Mouse (Mus musculus) right cerebral cortex, adult 2 months (tissue): ENCODE results near the gene Slc32a1.
A peak's percentile ranks its signal among the peaks of the same experiment; 100 is the strongest.

Experiments used
- DNase-seq, 2 experiments: peaks; one replicate each; pipeline ENCODE4 v3.0.0; 2021 to 2022; ENCODE audit warnings: low spot score in 2 of 2

The Slc32a1 gene

DNA sequence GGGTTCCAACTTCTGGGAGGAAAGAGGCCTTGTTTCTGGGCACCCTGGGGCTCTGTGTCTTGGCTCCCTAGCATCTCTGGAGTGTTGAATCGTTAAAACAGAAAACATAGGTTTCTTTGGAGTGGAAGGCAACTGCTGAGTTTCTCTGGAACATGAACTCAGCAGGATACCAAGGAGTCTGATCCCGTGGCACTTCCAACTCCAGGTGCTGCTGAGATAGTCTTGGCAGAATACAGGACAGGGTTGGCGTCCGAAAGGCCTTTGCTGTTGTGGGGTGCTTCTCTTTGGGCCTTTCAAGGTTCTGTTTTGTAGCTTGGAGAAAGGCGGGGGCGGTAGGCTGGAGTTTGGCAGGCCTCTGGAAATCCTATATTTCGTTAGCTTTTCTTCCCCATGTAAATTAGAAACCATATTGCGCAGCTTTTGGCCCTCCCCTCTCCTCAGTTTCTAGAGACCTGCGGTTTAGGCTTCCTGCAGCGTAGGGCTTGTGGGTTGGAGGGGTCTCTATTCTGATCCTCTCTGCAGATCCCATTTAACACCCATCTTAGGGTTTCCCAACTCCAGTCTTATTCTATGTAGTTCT lies 2.2 kb downstream of the Slc32a1 start:
- peak in 1 of 2 experiments; percentile 40 for DNase-seq

- DNase-seq, result peak; percentile 50 to 75
These were observed 3.2 kb downstream of the Slc32a1 start for GRCm38 (mm10) chr2:158613541-158614417.

GRCm38 (mm10) chr2:158614418-158614955 lies 3.9 kb downstream of the Slc32a1 start:
- DNase-seq, result no peak

GRCm38 (mm10) chr2:158615161-158615680 lies 4.7 kb downstream of the Slc32a1 start:
- DNase-seq, result no peak

- DNase-seq, result no peak
These were observed 5.1 kb downstream of the Slc32a1 start for GRCm38 (mm10) chr2:158615702-158616101.

- peak in 1 of 2 experiments; percentile 37 for DNase-seq
These were observed 5.7 kb downstream of the Slc32a1 start for GRCm38 (mm10) chr2:158616296-158616695.

DNA sequence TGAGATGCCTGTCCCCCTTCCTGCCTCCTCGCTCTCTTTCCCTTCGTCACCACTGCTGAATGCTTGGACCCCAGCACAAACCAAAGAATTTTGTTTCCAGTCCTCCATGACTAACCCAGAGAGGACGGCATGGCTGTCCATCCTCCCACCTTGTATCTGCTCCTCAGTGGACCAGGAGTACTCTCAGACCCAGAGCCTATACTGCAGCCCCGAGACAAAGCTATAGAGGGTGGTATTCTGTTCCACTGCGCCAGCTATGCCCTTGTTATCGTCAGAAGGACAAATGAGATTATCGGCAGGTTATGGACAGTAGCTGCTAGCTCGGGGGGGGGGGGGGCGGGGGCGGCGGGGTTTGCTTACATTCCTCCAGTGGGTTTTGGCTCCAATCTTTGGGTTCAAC lies 6.2 kb downstream of the Slc32a1 start:
- DNase-seq, result no peak

DNA sequence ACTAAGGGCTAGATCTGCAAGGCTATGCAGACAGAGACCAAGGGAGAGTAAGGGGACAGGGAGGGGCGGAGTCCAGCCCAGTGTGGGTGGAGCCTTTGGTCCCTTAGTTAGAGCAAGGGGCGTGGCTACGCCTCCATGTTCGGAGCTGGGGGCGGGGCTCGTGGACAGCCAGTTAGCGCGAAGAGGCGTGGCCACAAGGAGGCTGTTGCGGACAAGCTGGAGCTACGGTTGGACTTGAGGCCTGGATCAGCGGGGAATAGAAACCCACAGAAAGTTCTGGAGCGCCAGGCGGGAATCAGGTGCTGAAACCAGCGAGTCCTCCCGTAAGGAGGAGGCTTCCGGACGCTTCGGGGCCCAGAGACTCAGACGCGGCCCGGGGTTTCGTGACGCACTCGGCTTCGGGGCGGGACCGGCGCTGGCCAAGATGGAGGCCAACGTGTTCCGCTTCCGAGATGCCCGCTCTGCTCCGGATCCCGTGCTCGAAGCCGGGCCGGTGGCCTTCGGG lies 14.2 kb downstream of the Slc32a1 start, which contains the start of gene Actr5:
Actr5 (plus strand) TSS at position 171 of the 505 bp plus-strand sequence.
- DNase-seq, result peak; percentile 85 to 95

- DNase-seq, result no peak
These were observed 14.7 kb downstream of the Slc32a1 start for GRCm38 (mm10) chr2:158625231-158625630.

DNA sequence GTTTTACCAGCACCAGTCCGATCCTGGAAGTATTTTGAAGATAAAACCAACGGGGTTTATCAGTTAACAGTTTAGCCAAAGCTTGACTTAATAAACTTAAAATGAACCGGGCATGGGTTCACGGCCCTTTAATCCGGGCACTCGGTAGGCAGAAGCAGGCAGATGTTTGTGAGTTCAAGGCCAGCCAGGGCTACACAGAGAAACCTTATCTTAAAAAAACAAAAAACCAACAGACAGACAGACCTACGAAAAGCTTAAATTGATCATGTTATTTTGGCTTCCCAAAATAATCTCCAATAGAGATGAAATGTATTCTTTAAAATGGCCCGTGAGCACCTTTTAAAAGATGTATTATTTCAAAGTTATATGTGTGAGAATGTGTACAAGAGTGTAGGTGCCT lies 15.1 kb downstream of the Slc32a1 start:
- DNase-seq, result no peak

GRCm38 (mm10) chr2:158628858-158629257 lies 18.3 kb downstream of the Slc32a1 start:
- DNase-seq, result no peak

GRCm38 (mm10) chr2:158629414-158629813 lies 18.8 kb downstream of the Slc32a1 start:
- peak in 1 of 2 experiments; percentile 51 for DNase-seq

- no peak for DNase-seq
These were observed 21.3 kb downstream of the Slc32a1 start for GRCm38 (mm10) chr2:158631873-158632272.

GRCm38 (mm10) chr2:158641869-158642268 lies 31.3 kb downstream of the Slc32a1 start:
- DNase-seq, result peak; percentile 82 to 86

DNA sequence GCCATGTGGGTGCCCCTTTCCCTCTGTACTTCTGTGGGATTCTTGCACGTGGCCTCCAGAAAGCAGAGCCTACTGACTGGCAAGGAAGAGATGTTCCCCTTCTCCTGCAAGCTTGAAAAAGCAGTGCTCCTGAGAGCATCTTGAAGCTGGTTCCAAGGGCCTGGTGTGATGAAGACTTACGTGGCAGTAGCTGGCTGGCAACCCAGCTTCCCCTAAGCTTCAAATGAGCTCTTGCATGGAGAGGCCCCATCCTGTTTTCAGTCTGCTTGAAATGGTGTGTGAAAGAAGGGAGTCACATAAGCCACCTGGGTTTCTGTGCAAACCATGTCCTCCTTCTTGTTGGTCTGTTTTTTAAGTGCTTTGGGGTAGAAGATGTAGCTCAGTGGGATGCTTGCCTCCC lies 32.0 kb downstream of the Slc32a1 start:
- DNase-seq, result no peak

GRCm38 (mm10) chr2:158643791-158644190 lies 33.2 kb downstream of the Slc32a1 start:
- DNase-seq, result peak; percentile 55 to 58

- DNase-seq, result no peak
These were observed 40.8 kb downstream of the Slc32a1 start for GRCm38 (mm10) chr2:158651159-158651908.

GRCm38 (mm10) chr2:158652985-158653384 lies 42.4 kb downstream of the Slc32a1 start:
- DNase-seq, result peak; percentile 89 to 91

DNA sequence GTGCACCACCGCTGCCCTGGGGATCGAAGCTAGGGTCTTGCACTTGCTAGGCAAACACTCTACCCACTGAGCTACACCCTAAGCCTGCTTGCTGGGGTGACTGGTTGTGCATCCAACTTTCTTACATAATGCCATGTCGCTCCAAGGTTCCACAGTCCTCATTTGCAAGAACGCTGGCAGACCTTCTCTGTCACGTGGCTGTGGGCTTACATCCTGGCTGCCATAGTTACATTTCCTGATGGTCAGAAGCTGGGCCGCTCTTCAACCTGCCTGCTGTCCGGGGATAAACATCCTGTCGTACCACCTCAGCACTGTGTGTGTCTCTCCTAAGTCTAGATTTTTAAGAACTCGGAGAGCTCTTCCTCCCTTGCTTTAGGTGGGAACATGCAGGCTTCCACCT lies 44.1 kb downstream of the Slc32a1 start:
- no peak for DNase-seq

GRCm38 (mm10) chr2:158655806-158656205 lies 45.2 kb downstream of the Slc32a1 start:
- no peak for DNase-seq

DNA sequence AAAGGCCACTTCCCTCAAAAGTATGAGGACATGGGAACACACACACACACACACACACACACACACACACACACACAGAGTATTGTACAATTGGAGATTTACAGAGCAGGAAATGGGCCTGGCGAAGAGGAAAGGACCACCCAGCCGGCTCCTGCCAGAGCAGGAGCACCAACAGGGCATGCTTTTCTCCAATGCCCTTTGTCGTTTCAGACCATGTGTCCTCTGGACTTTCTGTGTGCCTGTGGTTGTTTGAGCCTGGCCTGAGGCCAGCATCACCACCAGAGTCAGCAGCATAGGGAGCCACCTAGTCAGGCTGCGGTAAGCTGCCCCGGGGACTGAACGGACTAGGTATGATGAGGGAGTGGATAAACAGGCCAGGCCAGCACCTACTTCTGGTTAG lies 48.3 kb downstream of the Slc32a1 start:
- no peak for DNase-seq

DNA sequence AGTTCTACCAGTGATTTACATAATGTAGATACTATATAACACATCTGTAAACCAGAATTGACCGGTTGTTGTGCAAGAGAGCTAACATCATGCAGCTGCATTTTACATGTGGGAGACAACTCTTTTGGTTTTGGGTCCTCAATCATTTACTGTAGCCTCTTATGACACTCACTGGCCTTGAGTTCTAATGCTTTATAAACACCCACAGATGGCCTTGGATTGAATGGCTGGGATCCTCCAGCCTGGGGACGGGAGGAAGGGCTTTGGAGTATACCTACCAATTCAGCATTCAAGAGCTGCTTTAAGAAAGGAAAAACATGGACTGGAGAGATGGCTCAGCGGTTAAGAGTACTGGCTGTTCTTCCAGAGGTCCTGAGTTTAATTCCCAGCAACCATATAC lies 48.8 kb downstream of the Slc32a1 start:
- no peak for DNase-seq
